Mouse (Mus musculus): Measurements from ENCODE around the gene Csnk1e.
A peak's percentile ranks its signal among the peaks of the same experiment; 100 is the strongest.
"Not testable (repeated sequence)": the region's sequence is repeated elsewhere in the genome, so short reads cannot be mapped to it uniquely, and the experiment has no call there.

The Csnk1e gene

DNA sequence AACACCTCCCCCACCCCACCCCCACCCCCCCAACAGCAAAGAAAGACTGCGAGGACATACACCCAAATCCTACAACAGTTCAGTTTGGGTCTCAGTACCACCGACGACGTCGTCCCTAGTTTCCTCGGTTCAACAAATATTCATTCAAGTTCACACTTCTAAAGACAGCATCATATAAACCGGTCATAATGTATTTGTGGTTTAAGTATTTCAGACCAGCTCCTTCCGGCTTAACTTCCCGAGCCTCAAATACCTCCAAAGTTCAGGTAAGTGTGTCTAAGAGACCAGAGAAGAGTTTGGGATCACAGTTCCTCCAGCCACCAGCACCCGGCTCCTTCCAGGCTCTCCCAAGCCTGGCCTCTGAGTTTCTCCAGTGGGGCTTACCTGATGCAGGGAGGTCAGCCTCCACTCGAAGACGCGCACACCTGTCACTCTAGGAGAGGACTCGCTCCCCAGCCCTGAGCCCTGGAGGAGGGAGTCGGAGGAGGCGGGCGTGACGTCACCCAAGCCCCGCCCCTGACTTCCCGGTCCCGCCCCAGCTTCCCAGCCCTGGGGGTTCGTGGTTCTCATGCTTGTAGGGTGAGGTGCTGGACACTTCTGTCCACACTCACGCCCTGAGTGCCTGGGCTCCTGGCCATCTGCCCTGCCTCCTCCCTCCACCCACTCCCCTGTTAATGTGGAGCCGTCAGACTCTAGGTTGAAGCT lies at the start of gene Csnk1e:
TSS of gene Csnk1e (minus strand) at position 461 of the 705 bp plus-strand sequence.
- DNase-seq = peak; percentile 85

DNA sequence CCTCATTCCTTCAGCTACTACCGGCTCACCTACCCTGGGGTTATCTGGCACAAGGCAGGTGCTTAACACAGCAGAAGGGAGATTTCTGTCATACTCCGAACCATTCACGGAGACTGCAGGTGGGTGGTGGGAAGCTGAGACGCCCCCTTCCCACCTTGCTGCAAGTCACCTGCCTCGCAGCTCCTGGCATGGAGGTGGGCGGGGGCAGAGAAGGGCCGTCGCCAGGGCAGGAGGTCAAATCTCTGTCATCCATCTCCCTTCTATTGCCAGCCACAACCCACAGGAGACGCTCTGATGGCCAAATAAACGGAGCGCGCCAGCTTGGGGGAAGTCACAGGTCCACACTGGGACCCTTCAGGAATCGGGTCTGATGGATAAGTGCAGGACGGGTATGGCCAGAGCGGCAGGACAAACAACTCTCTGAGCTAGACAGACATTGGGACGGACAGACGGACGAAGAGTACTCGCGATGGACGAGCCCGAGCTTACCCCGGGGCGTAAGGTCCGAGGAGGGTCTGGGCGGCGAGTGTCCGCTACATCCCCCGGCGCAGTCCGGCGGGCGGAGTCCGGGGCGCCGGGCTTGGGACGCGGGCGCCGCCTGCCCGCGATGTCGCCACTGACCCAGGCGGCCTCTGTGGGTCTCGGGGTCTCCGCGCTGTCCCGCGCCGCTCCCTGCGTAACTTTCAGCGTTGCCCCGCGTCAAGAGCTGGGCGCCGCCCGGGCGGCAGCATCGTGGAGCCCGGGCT lies 49.5 kb upstream of the Csnk1e start, which contains the start of gene Kcnj4:
TSS of gene Kcnj4 (minus strand) at position 535 of the 746 bp plus-strand sequence.
- DNase-seq = peak; percentile 13

DNA sequence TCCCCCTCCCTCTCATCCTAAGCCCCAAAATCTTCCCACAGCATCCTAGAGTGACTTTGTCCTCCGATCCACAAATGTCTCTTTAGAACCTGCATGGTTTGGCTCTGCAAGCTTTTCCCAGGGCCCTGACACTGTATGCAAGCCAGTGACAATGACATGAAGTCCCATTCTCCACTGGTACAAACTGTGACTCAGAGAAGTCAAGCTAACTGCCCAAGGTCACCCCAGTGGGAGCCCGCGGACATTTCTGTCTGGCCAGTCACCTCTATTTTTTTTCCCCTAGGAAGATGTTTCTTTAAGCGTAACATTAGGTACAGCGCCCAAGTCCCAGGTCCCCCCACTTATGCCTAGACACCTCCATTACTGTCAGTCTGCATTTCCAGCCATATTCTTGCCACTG lies 48.1 kb upstream of the Csnk1e start:
- DNase-seq = no peak

DNA sequence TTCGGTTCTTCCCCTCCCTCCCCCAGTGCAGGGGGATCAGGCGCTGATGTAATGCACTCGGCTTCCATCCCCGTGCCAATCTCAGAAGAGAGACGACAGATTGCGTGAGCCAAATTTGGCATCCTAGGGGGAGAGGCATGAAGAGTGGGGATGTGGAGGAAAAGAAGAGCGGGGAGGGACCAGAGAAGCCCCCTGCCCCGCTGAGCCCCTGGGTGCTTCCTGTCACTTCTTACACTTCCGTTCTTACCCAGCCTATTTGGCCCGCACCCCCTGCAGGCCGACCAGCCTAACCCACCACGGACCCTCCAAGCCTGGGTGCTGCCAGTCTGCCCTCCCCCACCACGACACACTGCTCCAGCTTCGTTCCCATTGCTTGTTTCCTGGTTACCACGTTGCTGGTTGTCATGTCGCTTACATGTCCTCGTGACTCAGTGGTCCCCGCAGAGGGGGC lies 47.5 kb upstream of the Csnk1e start:
- DNase-seq = no peak

DNA sequence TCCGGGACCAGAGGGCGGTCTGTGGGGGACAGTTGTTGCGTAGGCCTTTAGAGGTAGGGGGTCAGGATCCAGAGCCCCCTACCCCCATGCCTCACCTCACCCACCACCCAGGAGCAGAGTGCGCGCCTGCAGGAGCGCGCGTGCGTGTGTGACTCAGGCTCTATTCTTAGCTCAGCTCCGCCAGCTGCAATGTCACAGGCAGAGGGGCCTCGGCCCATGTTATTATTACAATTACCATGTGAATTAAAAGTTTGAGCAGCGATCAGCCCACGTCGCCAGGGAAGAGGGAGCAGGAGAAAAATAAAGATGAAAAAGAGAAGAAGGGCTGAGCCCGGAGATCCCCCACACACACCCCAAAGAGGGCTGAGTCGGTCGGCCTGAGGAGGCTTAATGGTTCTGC lies 44.7 kb upstream of the Csnk1e start:
- no peak for DNase-seq

DNA sequence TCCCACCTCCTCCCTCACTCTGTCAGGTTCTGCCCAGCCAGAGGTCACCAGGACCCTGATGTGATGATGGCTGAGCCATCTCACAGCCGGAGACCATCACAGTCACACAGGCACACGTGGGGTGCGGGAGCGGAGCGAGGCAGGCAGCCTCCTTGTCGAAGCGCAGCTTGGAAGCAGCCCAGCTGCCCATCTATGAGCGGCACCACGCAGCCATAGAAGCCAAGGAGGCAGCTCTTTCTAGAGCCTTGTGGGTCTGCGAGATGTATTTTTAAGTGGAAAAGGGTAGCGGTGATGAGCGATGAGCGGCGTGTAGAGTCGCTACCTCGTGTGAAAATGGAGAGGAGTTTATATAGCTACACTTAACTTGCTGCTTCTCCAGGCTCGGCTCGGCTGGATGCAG lies 38.2 kb upstream of the Csnk1e start:
- no peak for DNase-seq

DNA sequence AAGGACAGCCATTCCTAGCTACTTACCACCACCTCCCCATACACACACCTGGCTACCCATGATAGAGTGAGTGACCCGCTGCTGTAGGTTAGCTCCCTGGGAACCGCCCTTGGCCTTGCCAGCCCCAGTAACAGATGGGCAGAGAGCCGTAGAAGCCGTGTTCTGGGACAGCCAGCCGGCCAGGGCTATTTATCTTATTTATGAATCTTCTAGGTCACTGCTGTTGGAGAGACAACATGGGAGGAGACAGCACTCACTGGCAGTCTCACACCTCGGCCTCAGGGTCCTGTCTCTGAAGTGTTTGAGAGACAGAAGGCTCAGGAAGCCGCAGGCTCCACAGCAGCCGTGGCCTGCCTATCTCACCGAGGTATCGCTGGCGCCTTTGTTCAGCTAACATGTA lies 34.1 kb upstream of the Csnk1e start:
- no peak for DNase-seq

DNA sequence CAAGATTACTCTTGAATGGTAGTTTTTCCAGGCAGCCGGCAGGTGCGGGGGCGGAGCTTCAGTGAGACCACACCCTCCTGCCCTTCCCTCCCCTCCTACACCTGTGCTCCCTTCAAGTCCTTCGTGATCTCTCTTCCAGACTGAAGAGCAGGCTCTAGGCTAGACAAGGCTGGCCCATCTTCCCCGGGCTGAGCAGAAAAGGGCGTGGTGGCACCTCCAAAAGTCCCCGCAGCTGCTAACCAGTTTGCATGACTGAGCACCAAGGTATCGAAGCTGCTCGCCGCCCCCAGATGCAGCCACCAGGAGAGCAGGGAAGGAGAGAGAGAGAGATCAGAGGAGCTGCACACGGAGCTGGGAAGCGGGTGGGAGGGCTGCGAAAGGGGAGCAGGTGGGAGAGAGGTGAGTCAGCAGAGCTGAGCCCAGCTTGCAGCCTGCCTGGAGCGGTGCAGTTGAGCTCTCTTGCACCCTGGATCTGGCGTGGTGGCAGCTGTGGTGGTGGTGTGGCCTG lies 25.9 kb upstream of the Csnk1e start:
- peak; percentile 41 for DNase-seq

DNA sequence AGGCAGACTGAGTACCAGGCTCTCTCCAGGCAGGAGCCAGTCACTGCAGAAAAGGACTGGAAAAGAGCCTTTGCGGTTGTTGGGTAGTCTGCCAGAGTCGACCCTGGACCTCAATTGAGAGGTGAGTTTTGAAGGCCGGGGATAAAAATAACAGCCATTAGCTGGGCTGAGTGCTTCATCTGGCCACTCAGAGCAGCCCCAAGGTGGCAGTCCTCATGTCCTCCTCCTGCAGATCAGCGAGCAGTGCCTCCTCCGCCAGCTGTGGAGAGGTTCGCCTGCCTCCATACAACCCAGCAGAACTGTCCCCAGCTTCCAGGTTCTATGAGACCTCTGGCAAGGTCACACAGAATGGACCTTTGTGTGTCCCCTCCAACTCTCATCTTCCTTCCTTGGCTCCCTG lies 21.9 kb upstream of the Csnk1e start:
- DNase-seq = no peak

DNA sequence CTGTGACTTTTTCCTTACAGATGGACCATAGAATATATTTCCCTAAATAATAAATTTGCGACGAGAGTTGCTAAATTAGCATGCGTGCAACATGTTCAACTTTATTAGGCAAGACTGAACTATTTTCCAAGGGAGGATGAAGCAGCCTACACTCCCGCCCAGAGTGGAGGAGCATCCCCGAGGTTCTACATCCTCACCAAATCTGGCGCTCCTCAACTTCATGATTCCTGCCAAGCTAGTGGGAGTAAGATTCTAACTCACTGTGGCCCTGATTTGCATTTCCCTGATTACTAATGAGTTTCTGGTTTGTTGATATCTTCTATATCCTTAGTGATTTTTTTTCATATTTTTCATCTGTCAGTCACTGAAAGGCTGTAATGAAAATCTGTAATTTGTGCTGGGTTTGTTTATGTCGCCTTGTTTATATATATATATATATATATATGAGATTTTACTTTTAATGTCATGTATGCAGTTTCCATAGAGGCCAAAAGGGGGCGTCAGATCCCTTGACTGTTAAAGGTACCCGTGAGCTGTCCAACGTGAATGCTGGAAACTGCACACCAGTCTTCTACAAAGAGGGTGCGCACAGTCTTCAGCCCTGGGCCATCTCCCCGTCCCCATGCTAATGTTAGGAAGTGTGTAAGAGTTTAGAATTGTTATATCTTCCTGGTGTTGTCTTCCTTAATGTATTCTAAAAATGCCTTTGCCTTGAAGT lies 18.4 kb upstream of the Csnk1e start:
- DNase-seq = no peak

DNA sequence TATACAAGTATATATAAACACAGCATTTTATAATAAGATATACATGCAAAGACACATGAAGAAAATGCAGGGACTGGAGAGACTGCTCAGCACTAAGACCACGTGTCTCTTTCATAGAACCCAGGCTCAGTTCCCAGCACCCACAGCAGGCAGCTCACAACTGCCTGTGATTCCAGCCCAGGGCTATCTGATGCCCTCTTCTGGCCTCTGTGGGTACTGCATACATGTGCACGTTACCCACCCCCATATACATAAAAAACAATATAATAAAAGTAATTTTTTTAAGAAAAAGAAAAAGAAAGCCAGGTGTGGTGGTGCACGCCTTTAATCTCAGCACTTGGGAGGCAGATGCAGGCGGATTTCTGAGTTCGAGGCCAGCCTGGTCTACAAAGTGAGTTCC lies 17.7 kb upstream of the Csnk1e start:
- no peak for DNase-seq

DNA sequence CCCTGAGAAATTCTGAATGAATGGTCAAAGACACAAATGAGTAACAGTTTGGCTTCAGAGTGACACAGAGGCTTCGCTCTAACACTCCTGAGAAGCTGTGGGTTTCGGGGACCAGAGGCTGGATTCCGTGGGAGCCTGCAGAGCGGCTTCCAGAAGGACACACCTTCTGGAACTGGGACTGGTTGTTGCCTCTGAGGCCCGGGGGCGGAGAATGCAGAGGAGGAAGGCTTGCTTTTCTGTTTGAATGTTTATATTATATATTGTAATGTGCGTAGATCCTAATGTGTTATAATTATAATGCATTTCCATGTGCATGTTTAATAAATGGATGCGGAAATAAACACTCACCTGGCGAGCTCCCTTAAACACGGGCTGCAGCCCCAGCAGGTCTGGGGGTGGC lies 15.7 kb upstream of the Csnk1e start:
- DNase-seq = no peak

DNA sequence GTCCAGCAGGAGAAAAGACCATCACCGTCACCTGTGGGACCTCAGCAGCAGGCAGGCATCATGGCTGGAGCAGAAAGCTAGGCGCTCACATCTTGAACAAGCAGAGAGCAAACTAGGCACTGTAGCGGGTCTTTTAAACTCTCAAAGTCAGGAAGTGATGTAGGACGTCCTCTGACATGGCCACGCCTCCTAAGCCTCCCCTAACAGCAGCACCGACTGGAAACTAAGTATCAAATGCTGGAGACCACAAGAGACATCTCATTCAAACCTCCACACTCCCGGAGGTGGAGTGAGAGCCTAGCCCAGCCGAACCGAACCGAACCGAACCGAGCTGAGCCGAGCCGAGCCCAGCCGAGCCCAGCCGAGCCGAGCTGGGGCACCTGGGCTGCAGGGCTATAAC lies 15.2 kb upstream of the Csnk1e start:
- DNase-seq = no peak

DNA sequence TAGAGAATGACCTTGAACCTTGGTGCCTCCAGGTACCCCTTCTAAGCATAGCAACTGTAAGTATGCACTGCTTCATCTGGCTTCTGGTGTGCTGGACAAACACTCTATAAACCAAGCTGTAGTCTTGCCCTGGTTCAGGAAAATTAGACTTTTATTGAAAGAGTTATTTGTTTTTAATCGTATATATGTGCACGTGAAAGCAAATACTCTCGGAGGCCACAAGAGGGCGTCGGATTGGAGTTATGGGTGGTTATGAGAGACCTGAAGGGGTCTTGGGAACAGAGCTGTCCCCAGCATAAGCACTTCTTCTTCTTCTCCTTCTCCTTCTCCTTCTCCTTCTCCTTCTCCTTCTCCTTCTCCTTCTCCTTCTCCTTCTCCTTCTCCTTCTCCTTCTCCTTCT lies 14.2 kb upstream of the Csnk1e start:
- DNase-seq = no peak

DNA sequence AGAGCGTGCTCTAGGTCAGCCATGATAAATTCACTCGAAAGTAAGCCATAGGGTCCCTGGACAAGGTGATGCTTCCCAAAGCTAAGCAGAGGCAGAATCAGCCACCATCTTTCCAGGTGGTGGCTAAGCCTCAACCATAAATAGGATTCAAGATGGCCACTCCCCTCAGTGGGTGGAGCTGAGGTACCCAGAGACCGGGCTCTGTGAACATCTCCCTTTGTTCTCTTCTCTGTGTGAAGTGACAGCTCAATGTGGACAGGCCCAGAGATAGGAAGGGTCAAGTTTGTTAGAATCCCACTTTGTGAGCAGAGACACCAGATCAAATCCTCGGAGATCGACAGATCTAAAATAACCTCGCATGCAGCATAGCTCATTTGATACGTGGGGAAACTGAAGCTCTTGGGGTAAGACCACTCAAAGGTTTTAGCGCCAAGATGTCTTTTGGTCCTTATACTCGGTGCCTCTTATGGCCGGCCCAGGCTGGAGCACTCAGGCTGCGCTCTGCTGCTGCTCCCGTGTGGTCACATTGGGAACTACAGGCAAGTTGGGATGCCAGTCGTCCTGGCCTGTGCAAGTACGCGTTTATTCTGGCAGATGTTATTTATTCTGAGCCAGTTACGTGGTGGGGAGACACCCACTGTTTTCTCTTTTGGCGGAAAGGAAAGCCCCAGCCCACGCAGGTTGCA lies 11.4 kb upstream of the Csnk1e start:
- DNase-seq = peak; percentile 92

DNA sequence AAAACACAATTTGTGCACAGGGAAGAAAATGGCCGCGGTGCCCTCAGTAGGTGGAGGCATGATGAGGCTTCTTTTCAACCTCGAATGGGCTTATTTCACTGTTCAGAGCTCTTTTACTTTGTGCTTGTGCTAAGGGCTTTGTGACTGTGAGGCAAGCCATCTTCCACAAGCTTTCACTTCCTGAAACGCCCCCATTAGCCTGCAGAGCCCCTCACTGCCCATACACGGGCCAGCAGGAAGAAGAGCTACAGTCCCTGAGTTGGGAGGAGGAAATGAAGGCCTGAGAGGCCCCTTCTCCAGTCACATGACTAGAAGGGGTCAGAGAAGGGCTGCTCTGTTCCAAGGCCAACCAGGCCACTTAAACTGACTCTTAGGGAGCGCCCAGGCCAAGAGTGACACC lies 1.2 kb upstream of the Csnk1e start:
- DNase-seq = no peak

DNA sequence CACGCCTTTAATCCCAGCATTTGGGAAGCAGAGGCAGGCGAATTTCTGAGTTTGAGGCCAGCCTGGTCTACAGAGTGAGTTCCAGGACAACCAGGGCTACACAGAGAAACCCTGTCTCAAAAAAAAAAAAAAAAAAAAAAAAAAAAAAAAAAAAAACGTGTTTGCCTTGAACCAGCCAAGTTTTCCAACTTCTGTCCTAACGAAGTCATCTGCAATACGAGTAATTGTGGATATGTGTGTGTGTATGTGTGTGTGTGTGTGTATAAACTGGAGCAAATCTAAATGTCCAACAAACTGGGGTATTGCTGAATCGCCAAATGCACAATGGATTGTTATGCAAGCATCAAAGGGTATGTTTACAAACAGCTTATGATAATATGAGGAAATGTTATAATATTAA lies 738 bp upstream of the Csnk1e start:
- not testable (repeated sequence) for DNase-seq

DNA sequence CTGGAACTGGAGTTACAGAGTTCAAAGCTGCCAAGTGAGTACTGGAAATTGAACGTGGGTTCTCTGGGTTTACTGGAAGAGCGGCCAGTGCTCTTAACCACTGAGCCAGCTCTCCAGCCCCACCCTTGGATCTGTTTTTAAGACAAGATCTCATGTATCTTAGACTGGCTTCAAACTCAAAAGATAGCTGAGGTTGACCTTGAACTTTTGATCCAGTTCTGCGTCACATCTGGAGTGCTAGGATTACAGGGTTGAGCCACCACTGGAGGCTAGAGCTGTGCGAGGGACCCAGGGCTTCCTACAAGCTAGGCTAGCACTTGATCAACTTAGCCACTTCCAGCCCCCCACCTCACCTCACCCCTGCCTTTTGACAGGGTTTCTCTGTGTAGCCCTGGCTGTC lies 1.5 kb downstream of the Csnk1e start:
- DNase-seq = no peak

DNA sequence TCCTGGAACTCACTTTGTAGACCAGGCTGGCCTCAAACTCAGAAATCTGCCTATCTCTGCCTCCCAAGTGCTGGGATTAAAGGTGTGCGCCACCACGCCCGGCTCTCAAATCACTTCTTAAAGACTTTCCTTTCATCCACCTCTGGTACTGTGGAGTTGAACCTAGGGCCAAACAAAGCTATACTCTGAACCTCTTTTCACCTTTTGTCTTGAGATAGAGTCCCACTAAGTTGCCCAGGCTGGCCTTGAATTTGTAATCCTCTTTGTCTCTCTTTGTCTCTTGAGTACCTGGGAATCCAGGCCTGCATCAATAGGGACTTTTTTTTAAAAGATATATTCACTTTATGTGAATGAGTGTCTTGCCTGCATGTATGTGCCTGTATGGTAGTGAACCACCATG lies 7.3 kb downstream of the Csnk1e start:
- no peak for DNase-seq

DNA sequence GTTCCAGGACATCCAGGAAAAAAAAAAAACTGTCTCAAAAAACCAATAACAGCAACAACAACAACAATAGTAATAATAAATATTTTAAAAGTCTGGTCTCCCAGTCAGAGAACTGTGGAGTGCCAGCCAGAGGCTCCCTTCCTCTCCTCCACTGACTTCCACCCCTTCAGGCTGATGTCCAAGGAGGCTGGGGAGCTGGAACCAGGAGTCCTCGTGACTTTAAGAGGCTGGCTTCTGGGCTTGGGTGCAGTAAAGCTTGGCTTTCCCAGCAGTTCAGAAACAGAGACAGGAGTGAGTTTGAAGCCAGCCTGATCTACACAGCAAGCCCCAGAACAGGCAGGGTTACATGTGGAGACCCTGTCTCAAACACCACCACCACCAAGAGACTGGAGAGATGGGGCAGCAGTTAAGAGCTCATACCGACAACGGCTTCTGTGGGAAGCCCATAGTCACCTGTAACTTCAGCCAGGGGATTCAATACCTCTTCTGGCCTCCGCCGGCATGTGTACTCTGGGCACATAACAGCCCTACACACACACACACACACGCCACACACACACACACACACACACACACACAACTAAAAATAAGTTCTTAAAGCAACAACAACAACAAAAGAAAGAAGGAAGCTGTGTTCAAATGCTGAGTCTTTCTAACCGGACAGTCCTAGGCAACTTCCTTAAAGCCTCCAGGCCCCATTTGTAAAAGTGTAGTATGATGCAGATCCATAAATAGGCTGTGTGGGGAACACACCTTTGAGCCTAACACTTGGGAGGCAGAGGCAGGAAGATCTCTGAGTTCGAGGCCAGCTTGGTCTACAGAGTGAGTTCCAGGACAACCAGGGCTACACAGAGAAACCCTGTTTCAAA lies 9.3 kb downstream of the Csnk1e start:
- DNase-seq = no peak

DNA sequence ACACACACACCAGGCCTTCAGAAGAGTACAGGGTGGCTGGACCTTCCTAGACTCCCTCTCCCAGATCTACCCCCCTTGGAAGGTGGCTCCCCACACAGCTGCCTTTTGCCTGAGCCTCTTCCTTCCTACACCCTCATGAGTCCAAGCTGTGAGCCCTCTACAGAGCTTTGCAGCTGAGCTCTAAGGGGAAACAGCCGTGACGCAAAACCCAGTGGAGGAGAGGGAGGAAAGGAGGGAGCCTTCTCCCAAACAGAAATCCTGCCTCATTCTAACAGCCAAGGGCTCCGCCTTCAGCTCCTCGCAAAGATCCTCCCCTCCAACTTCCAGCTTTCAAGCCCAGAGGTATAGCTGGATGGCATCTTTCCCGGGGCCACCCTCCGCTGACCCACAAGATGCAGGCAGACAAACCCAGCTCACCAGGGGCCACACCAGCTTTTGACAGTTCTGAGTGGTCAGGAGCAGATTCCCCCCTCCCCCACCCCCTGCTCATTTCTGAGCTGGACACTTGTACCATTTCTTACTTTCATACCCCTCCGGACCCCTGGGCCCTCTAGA lies 11.4 kb downstream of the Csnk1e start:
- DNase-seq = no peak

Measured in kidney, postnatal 10 days (tissue).